Mouse (Mus musculus) liver, postnatal 0 days (tissue): ENCODE results near the gene Hdac1.

Source experiments
- CTCF ChIP-seq: sonication (generic); IDR thresholded peaks from 2 replicates; pipeline ENCODE4 v1.5.1; 2016; ENCODE audit warnings: antibody characterized with exemption, low read depth
- EP300 ChIP-seq: IDR thresholded peaks from 2 replicates; pipeline ENCODE4 v1.6.1; 2016; ENCODE audit warnings: antibody characterized with exemption, low read depth, mild to moderate bottlenecking

DNA sequence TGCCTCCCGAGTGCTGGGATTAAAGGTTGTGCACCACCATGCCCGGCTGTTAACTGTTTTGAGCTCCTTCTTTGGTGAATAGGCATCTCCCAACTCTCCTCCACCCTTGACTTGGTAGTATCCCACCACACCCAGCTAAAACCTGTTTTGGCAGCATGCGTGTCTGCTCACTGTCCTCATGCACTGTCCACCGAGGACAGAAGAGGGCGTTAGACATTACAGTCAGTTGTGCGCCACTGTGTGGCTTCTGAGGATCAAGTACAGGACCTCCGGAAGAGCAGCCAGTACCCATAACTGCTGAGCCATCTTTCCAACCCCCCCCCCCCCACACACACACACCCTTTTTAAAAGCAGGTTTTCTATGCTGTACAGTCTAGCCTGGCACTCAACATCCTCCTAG is 47.8 kb downstream of the Hdac1 start:
- TF ChIP-seq CTCF (peak; percentile 55), EP300 (no peak)
